Mouse (Mus musculus) neural tube, embryonic 15.5 days (tissue): ENCODE results near the gene Asic2. TPM values are rescaled to one million over a fixed set of nuclear protein-coding genes. Genes with fewer than 3 reads are reported as not detected.
A peak's percentile ranks its signal among the peaks of the same experiment; 100 is the strongest.

Experiments used
- ATAC-seq: fragments of 200-750 bp; cut with Nextera tagmentation; 2 replicates; pipeline ENCODE4 v1.8.0; 2017; ENCODE audit warnings: mild to moderate bottlenecking, moderate TSS enrichment, moderate library complexity; ENCODE audit not compliant: low FRiP score
- H3K27ac ChIP-seq: fragments of 300-500 bp; sonication (generic); replicated peaks from 2 replicates; pipeline ENCODE4 v1.5.1; 2015; ENCODE audit warnings: mild to moderate bottlenecking, inconsistent platforms
- H3K27me3 ChIP-seq: fragments of 300-500 bp; sonication (generic); replicated peaks from 2 replicates; pipeline ENCODE4 v1.6.1; 2015; ENCODE audit warnings: inconsistent platforms
- H3K36me3 ChIP-seq: fragments of 300-500 bp; sonication (generic); 2 replicates; pipeline ENCODE4 v1.6.1; 2015; ENCODE audit warnings: inconsistent platforms
- H3K4me1 ChIP-seq: fragments of 300-500 bp; sonication (generic); 2 replicates; pipeline ENCODE4 v1.6.1; 2015; ENCODE audit warnings: inconsistent platforms
- H3K4me2 ChIP-seq: fragments of 300-500 bp; sonication (generic); 2 replicates; pipeline ENCODE4 v1.6.1; 2015; ENCODE audit warnings: inconsistent platforms, mild to moderate bottlenecking, moderate library complexity
- H3K4me3 ChIP-seq: fragments of 300-500 bp; sonication (generic); replicated peaks from 2 replicates; pipeline ENCODE4 v1.5.1; 2015; ENCODE audit warnings: mild to moderate bottlenecking, inconsistent platforms
- H3K9ac ChIP-seq: fragments of 300-500 bp; sonication (generic); replicated peaks from 2 replicates; pipeline ENCODE4 v1.6.1; 2015; ENCODE audit warnings: mild to moderate bottlenecking, inconsistent platforms
- H3K9me3 ChIP-seq: fragments of 300-500 bp; sonication (generic); replicated peaks from 2 replicates; pipeline ENCODE4 v1.6.1; 2016; ENCODE audit warnings: inconsistent platforms
- WGBS: fragments of 180-500 bp; shearing (Covaris S2); methylation state at CpG from one replicate; pipeline ENCODE4 v1.1.7; 2015; ENCODE audit warnings: mixed read lengths; 5-methylcytosine and 5-hydroxymethylcytosine counted together
- polyA plus RNA-seq: library from polyadenylated mRNA; unstranded; fragments of >200 nt; fragmentation: Nextera tagmentation; extraction: Ambion mirVana; gene quantifications from 2 replicates; pipeline ENCODE4 v1.2.1, GENCODE M21; 2015

Asic2 gene
- polyA plus RNA-seq, 1 experiment from 2014 or later: 21.3 TPM

GRCm38 (mm10) chr11:81202578-81202977 lies 765.7 kb downstream of the Asic2 start:
- H3K27ac ChIP-seq: no peak overlapping the region
- H3K36me3 ChIP-seq: no peaks in the 10 kb centered on the region
- H3K4me2 ChIP-seq: no peak overlapping the region
- H3K4me3 ChIP-seq: no peak overlapping the region
- no peaks in the 10 kb centered on the region for H3K4me1 ChIP-seq
- no peaks in the 10 kb centered on the region for H3K9me3 ChIP-seq
- WGBS: 85% methylated on average over 5 of the region's 5 CpGs
- no peak for ATAC-seq
- no peak overlapping the region for H3K9ac ChIP-seq
- no peaks in the 10 kb centered on the region for H3K27me3 ChIP-seq

GRCm38 (mm10) chr11:81193856-81194255 lies 774.4 kb downstream of the Asic2 start:
- no peak overlapping the region for H3K4me3 ChIP-seq
- ATAC-seq: no peak
- no peak overlapping the region for H3K9ac ChIP-seq
- H3K9me3 ChIP-seq: no peaks in the 10 kb centered on the region
- no peaks in the 10 kb centered on the region for H3K4me1 ChIP-seq
- no peak overlapping the region for H3K27ac ChIP-seq
- WGBS: 60% methylated on average over 4 of the region's 4 CpGs
- H3K36me3 ChIP-seq: no peaks in the 10 kb centered on the region
- no peak overlapping the region for H3K4me2 ChIP-seq
- H3K27me3 ChIP-seq: no peaks in the 10 kb centered on the region

GRCm38 (mm10) chr11:81192155-81192554 lies 776.1 kb downstream of the Asic2 start:
- Histone ChIP-seq H3K9me3 (no peaks in the 10 kb centered on the region), H3K9ac (no peak overlapping the region), H3K27ac (no peak overlapping the region), H3K27me3 (no peaks in the 10 kb centered on the region), H3K4me3 (no peak overlapping the region), H3K36me3 (no peaks in the 10 kb centered on the region), H3K4me1 (no peaks in the 10 kb centered on the region), H3K4me2 (no peak overlapping the region)
- WGBS: 81% methylated on average over 4 of the region's 4 CpGs
- no peak for ATAC-seq

GRCm38 (mm10) chr11:81189103-81189502 lies 779.2 kb downstream of the Asic2 start:
- Histone ChIP-seq H3K4me1 (peaks cover 12% of the 10 kb centered on the region), H3K4me2 (no peak overlapping the region), H3K36me3 (no peaks in the 10 kb centered on the region), H3K4me3 (no peak overlapping the region), H3K9me3 (no peaks in the 10 kb centered on the region), H3K9ac (no peak overlapping the region), H3K27me3 (no peaks in the 10 kb centered on the region), H3K27ac (no peak overlapping the region)
- no peak for ATAC-seq
- 96% methylated on average over 6 of the region's 6 CpGs for WGBS

- Histone ChIP-seq H3K27ac (no peak overlapping the region), H3K36me3 (no peaks in the 10 kb centered on the region), H3K4me1 (peaks cover 12% of the 10 kb centered on the region), H3K4me2 (no peak overlapping the region), H3K9me3 (no peaks in the 10 kb centered on the region), H3K4me3 (no peak overlapping the region), H3K27me3 (no peaks in the 10 kb centered on the region), H3K9ac (no peak overlapping the region)
- 95% methylated on average over 3 of the region's 3 CpGs for WGBS
- no peak for ATAC-seq
These were observed 780.4 kb downstream of the Asic2 start for GRCm38 (mm10) chr11:81187851-81188250.

- Histone ChIP-seq H3K36me3 (no peaks in the 10 kb centered on the region), H3K4me3 (no peak overlapping the region), H3K27me3 (no peaks in the 10 kb centered on the region), H3K9ac (no peak overlapping the region), H3K4me2 (no peak overlapping the region), H3K4me1 (peaks cover 12% of the 10 kb centered on the region), H3K27ac (no peak overlapping the region), H3K9me3 (no peaks in the 10 kb centered on the region)
- WGBS: 42% methylated on average over 7 of the region's 7 CpGs
- ATAC-seq: no peak
These were observed 783.5 kb downstream of the Asic2 start for GRCm38 (mm10) chr11:81184721-81185120.

GRCm38 (mm10) chr11:81164890-81165289 lies 803.4 kb downstream of the Asic2 start:
- Histone ChIP-seq H3K27me3 (no peaks in the 10 kb centered on the region), H3K4me2 (no peak overlapping the region), H3K27ac (no peak overlapping the region), H3K4me3 (no peak overlapping the region), H3K9ac (no peak overlapping the region), H3K4me1 (no peaks in the 10 kb centered on the region), H3K36me3 (no peaks in the 10 kb centered on the region), H3K9me3 (0 out of 2 replicates have a peak, but pooled peaks cover 10% of the 10 kb centered on the region)
- no peak for ATAC-seq
- WGBS: 92% methylated on average over 2 of the region's 2 CpGs

GRCm38 (mm10) chr11:81163056-81163455 lies 805.2 kb downstream of the Asic2 start:
- H3K4me1 ChIP-seq: no peaks in the 10 kb centered on the region
- WGBS: 55% methylated on average over 4 of the region's 4 CpGs
- H3K27ac ChIP-seq: no peak overlapping the region
- H3K4me2 ChIP-seq: no peak overlapping the region
- 0 out of 2 replicates have a peak, but pooled peaks cover 10% of the 10 kb centered on the region for H3K9me3 ChIP-seq
- no peak overlapping the region for H3K4me3 ChIP-seq
- H3K27me3 ChIP-seq: no peaks in the 10 kb centered on the region
- ATAC-seq: no peak
- no peak overlapping the region for H3K9ac ChIP-seq
- H3K36me3 ChIP-seq: no peaks in the 10 kb centered on the region

- Histone ChIP-seq H3K9me3 (no peaks in the 10 kb centered on the region), H3K4me2 (peak overlapping the region; percentile 96), H3K36me3 (no peaks in the 10 kb centered on the region), H3K27ac (peak overlapping the region; percentile 86), H3K4me1 (peaks cover 44% of the 10 kb centered on the region), H3K27me3 (peaks cover 19% of the 10 kb centered on the region), H3K9ac (0 out of 2 replicates have a peak overlapping the region, but pooled peaks have one; percentile 74), H3K4me3 (peak overlapping the region; percentile 62)
- peak; percentile 42 for ATAC-seq
- 9% methylated on average over 13 of the region's 13 CpGs for WGBS
These were observed 814.4 kb downstream of the Asic2 start for GRCm38 (mm10) chr11:81153841-81154240.

- under 1% methylated on average over 50 of the region's 57 CpGs for WGBS
- Histone ChIP-seq H3K4me1 (peaks cover 50% of the 10 kb centered on the region), H3K4me2 (peak overlapping the region; percentile 96), H3K9ac (peak overlapping the region; percentile 74), H3K4me3 (peak overlapping the region; percentile 62), H3K9me3 (no peaks in the 10 kb centered on the region), H3K27me3 (peaks cover 19% of the 10 kb centered on the region), H3K36me3 (no peaks in the 10 kb centered on the region), H3K27ac (peak overlapping the region; percentile 86)
- peak; percentile 88 for ATAC-seq
These were observed 815.0 kb downstream of the Asic2 start for GRCm38 (mm10) chr11:81153161-81153840.

- Histone ChIP-seq H3K9me3 (no peaks in the 10 kb centered on the region), H3K4me3 (peak overlapping the region; percentile 62), H3K27me3 (peaks cover 19% of the 10 kb centered on the region), H3K27ac (peak overlapping the region; percentile 86), H3K9ac (peak overlapping the region; percentile 74), H3K36me3 (no peaks in the 10 kb centered on the region), H3K4me2 (peak overlapping the region; percentile 96), H3K4me1 (peaks cover 53% of the 10 kb centered on the region)
- peak; percentile 81 for ATAC-seq
- WGBS: under 1% methylated on average over 37 of the region's 55 CpGs
These were observed 815.6 kb downstream of the Asic2 start for GRCm38 (mm10) chr11:81152460-81153160.

- Histone ChIP-seq H3K4me3 (peak overlapping the region; percentile 62), H3K36me3 (no peaks in the 10 kb centered on the region), H3K4me2 (peak overlapping the region; percentile 96), H3K27me3 (peaks cover 19% of the 10 kb centered on the region), H3K27ac (peak overlapping the region; percentile 86), H3K9me3 (no peaks in the 10 kb centered on the region), H3K4me1 (peaks cover 54% of the 10 kb centered on the region), H3K9ac (peak overlapping the region; percentile 74)
- peak; percentile 51; the same call in 1 of the 2 replicates for ATAC-seq
- WGBS: under 1% methylated on average over 41 of the region's 42 CpGs
These were observed 816.3 kb downstream of the Asic2 start for GRCm38 (mm10) chr11:81152021-81152385.
